Mouse (Mus musculus) ES-Bruce4 (cell line): ENCODE results near the gene Cltb.

Source experiments
- CTCF ChIP-seq: IDR thresholded peaks from one replicate; pipeline ENCODE4 v1.8.1; 2011; ENCODE audit warnings: low read depth, low read length
- POLR2A ChIP-seq: IDR thresholded peaks from one replicate; pipeline ENCODE4 v1.8.1; 2011; ENCODE audit warnings: low read length; ENCODE audit not compliant: insufficient read depth

DNA sequence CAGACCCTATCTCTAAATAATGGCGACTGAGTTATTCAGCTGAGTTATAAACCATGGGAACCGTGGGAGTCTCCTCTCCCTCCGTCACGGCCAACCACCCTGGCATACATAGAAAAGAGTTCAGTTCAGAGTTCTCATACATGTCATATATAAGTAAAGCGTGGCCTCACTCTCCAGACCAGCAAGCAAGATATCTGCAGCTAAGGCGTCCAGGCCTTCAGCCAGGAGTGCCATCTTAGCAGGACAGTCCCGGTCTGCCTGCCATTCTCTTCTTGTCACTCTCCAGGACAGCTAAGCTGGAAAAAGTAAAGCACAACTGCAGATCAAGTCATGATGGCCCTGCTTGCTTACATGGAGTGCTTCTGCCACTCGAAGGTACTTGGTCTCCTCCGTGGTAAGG, 55.0 kb downstream of the Cltb start:
- TF ChIP-seq POLR2A (no peak), CTCF (no peak)
